Comparison of ENCODE assay signal across 8 mouse cellular contexts in the genomic region with DNA sequence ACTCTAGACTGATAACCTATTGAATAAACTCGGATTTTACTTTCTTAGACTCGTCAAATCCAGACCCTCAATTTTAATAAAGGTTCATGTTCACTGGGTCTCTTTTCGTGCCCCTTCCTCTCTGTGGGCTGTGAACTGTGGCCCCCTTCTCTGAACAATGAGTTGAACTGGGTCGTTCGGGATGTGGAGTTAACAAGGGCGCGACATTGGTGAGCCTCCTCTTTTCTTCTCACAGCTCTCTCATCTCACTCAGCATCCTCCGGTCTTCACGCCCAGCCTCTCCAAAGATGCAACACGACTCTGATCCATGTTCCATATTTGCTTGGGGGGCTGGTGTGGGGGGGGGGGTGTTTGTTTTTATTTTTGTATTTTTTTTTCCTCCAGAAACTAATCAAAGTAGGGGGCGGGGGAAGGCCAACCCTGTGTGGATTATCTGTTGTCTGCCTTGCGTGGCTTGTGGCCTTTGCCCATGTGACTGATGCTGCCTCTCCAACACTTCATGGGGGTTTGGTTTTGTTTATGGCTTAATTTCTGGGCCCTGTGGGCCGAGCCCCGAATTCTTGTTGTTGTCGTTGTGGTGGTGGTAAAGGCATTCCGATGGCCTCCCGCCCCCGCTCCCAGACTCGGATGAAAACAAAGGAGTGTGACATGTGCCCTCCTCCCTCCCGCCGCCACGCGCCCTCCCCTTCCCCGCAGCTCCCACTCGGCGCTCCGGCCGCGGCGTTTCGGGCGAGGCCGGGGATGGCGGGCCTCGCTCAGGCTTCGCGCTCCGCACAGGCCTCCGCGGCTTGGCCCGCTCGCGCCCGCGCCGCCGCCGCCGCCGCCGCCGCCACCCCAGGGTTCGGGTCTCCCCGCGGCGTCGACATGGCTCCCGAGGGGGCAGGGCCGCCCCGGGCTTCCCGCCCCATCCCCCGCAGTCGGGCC. TPM values are rescaled to one million over a fixed set of nuclear protein-coding genes. Genes with fewer than 3 reads are reported as not detected.
DNase-seq lines count a peak whose midpoint lies in the region; ATAC-seq lines count a peak whose summit lies in the region.

No protein-coding gene starts in this region.

- H3K36me3 ChIP-seq in hindbrain, embryonic 14.5 days (replicated peaks; ENCODE audit: control insufficient read depth, insufficient read depth): 0 out of 2 replicates have a peak, but pooled peaks cover 11% of the 10 kb centered on the region

- H3K27me3 ChIP-seq in hindbrain, embryonic 14.5 days (ENCODE audit: control insufficient read depth, insufficient read depth, low read length): no peaks in the 10 kb centered on the region

- peak overlapping the region; percentile 99 for H3K9ac ChIP-seq in hindbrain, embryonic 14.5 days

- H3K27ac ChIP-seq in hindbrain, embryonic 14.5 days: peak overlapping the region; percentile 100

- DNase-seq in adipocyte (ENCODE audit: low spot score): peak; percentile 54
- DNase-seq in cerebellum, postnatal 36 days: peak; percentile 65 to 71
- DNase-seq in frontal cortex, postnatal 25 days (ENCODE audit: low spot score in 2 of 2): peak; percentile 31 to 48
- peak; percentile 58 for DNase-seq in hindbrain, embryonic 14.5 days (ENCODE audit: low spot score)
- DNase-seq in layer of hippocampus, postnatal 36 days: peak; percentile 56 to 57
- DNase-seq in lung, postnatal 25 days (ENCODE audit: low spot score): peak; percentile 37
- peak; percentile 80 for DNase-seq in retina, postnatal 1 day
- DNase-seq in urinary bladder, postnatal 25 days (ENCODE audit: low spot score): peak; percentile 46

- under 1% methylated on average over 54 of the region's 63 CpGs for WGBS in hindbrain, embryonic 14.5 days

- H3K4me2 ChIP-seq in hindbrain, embryonic 14.5 days (replicated peaks): peak overlapping the region; percentile 79

- H3K4me3 ChIP-seq in hindbrain, embryonic 14.5 days (replicated peaks; ENCODE audit: low read length): peak overlapping the region; percentile 98

- H3K4me1 ChIP-seq in hindbrain, embryonic 14.5 days (replicated peaks; ENCODE audit: control insufficient read depth, insufficient read depth, low read length): peaks cover 28% of the 10 kb centered on the region

- ATAC-seq in hindbrain, embryonic 14.5 days (ENCODE audit: low FRiP score): peak; percentile 68

- no peaks in the 10 kb centered on the region for H3K9me3 ChIP-seq in hindbrain, embryonic 14.5 days (ENCODE audit: control insufficient read depth, low read length)

RNA-seq across cellular contexts. Expression of gene Ptbp2, which starts 2.0 kb away (rescaled TPM):
- polyA plus RNA-seq in hindbrain, embryonic 14.5 days (2014; fragmentation: Nextera tagmentation; extraction: Ambion mirVana): 287 and 305 TPM in 2 replicates
- 100 to 1,000 TPM; 133 to 134 TPM for total RNA-seq in layer of hippocampus, postnatal 36 days (2021)

Comparison
In these comparisons a context has a peak if more than half of its experiments do, and no peak if none do; other contexts are left out.
1. Peak in every context shown above with its lines: DNase-seq, ATAC-seq, H3K4me3 ChIP-seq and H3K27ac ChIP-seq.